Mouse (Mus musculus) ES-E14 (cell line): ENCODE data around the gene Actl10. TPM values are rescaled to one million over a fixed set of nuclear protein-coding genes. Genes with fewer than 3 reads are reported as not detected.

ENCODE experiments used
- DNase-seq: peaks from one replicate; pipeline ENCODE4 v3.0.0-alpha.2; 2013; ENCODE audit warnings: low read depth, low spot score
- H3K27ac ChIP-seq: 2 replicates; pipeline ENCODE4 v1.5.1; 2012; ENCODE audit warnings: low read depth, mild to moderate bottlenecking, low read length, moderate library complexity, mixed read lengths; ENCODE audit not compliant: poor library complexity, insufficient read depth, severe bottlenecking
- H3K36me3 ChIP-seq: 2 replicates; pipeline ENCODE4 v1.6.1; 2012; ENCODE audit warnings: mild to moderate bottlenecking, low read length, moderate library complexity, mixed read lengths; ENCODE audit not compliant: control insufficient read depth, poor library complexity, insufficient read depth, severe bottlenecking
- H3K4me1 ChIP-seq, 2 experiments: fragments of 150-350 bp in 1 of 2; sonication (generic) in 1 of 2; 2 replicates each; pipeline ENCODE4 v1.6.1; 2012; ENCODE audit warnings: low read length in 2 of 2, mild to moderate bottlenecking in 1 of 2, mixed read lengths in 1 of 2; ENCODE audit not compliant: control insufficient read depth in 2 of 2, insufficient read depth in 2 of 2, poor library complexity in 1 of 2
- H3K4me3 ChIP-seq, 2 experiments: fragments of 150-350 bp in 1 of 2; sonication (generic) in 1 of 2; 2 replicates each; pipeline ENCODE4 v1.5.1; 2012; ENCODE audit warnings: low read length in 2 of 2, low read depth in 1 of 2, mild to moderate bottlenecking in 1 of 2, mixed read lengths in 1 of 2; ENCODE audit not compliant: insufficient read depth in 1 of 2, poor library complexity in 1 of 2, severe bottlenecking in 1 of 2
- H3K9ac ChIP-seq: 2 replicates; pipeline ENCODE4 v1.6.1; 2012; ENCODE audit warnings: low read depth, mild to moderate bottlenecking, low read length, mixed read lengths; ENCODE audit not compliant: poor library complexity, insufficient read depth, severe bottlenecking
- H3K9me3 ChIP-seq: fragments of 150-350 bp; sonication (generic); 2 replicates; pipeline ENCODE4 v1.6.1; 2012; ENCODE audit warnings: low read depth, mild to moderate bottlenecking, low read length; ENCODE audit not compliant: control insufficient read depth, insufficient read depth
- CHD2 ChIP-seq: IDR thresholded peaks from 2 replicates; pipeline ENCODE4 v1.6.1; 2014; ENCODE audit warnings: mild to moderate bottlenecking, low read depth, low read length, inconsistent platforms
- HCFC1 ChIP-seq: IDR thresholded peaks from 2 replicates; pipeline ENCODE4 v1.6.1; 2012; ENCODE audit warnings: low read length, inconsistent platforms, borderline replicate concordance; ENCODE audit not compliant: insufficient read depth
- MAFK ChIP-seq: IDR thresholded peaks from 2 replicates; pipeline ENCODE4 v1.6.1; 2014; ENCODE audit warnings: mild to moderate bottlenecking, low read depth, low read length, inconsistent platforms; ENCODE audit not compliant: insufficient read depth
- ZC3H11A ChIP-seq: IDR thresholded peaks from 2 replicates; pipeline ENCODE4 v1.6.1; 2012; ENCODE audit warnings: low read depth, mild to moderate bottlenecking, inconsistent platforms, low read length, borderline replicate concordance
- ZNF384 ChIP-seq: IDR thresholded peaks from 2 replicates; pipeline ENCODE4 v1.6.1; 2012; ENCODE audit warnings: low read depth, low read length, inconsistent platforms
- in situ Hi-C, 2 experiments: fragments of 600-800 bp; cut with MboI; formaldehyde crosslinking; loops; one replicate each; pipeline ENCODE4 v1.15.1; 2025; ENCODE audit warnings: low sequenced_read_pairs in 2 of 2, inconsistent platforms in 1 of 2; ENCODE audit not compliant: unreplicated experiment in 2 of 2
- total RNA-seq: library from RNA; depleted of rRNA; stranded (reverse); fragments of 300-350 nt; gene quantifications from 2 replicates; pipeline ENCODE4 v1.2.3, GENCODE M21; 2012

Gene Actl10
- total RNA-seq, 1 experiment, result 0.45 TPM

DNA sequence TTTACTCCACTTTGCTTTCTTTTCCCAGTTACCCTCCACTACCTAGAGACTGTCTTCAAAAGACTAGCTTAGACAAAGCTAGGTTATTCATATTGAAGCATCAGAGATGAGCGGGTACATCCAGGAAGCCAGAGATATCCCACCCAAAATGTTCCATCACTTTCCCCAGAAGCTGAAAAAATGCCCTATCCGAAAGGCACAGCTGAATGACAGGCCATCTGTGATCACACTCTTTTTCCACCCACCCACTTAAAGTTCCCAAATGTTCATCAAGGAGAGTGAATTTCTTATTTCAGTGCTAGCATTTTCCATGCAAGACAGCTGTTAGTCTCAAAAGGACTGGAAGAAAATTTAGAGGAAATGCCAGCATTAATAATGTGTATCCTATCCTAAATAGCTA is 26.3 kb upstream of the Actl10 start:
- in situ Hi-C loops, result no loop called here
- no peak for TF ChIP-seq HCFC1
- TF ChIP-seq ZC3H11A, result no peak
- TF ChIP-seq ZNF384, result no peak
- no peak for TF ChIP-seq CHD2
- no peak for TF ChIP-seq MAFK
- no peak overlapping the region for H3K9ac ChIP-seq
- no peaks in the 10 kb centered on the region for H3K9me3 ChIP-seq
- H3K4me3 ChIP-seq, result no peak overlapping the region
- no peak for DNase-seq
- H3K36me3 ChIP-seq, result peaks cover 19% of the 10 kb centered on the region
- no peak overlapping the region for H3K27ac ChIP-seq
- peaks cover 0 to under 1% of the 10 kb centered on the region in 2 experiments; a peak in 1 of 4 replicates for H3K4me1 ChIP-seq

DNA sequence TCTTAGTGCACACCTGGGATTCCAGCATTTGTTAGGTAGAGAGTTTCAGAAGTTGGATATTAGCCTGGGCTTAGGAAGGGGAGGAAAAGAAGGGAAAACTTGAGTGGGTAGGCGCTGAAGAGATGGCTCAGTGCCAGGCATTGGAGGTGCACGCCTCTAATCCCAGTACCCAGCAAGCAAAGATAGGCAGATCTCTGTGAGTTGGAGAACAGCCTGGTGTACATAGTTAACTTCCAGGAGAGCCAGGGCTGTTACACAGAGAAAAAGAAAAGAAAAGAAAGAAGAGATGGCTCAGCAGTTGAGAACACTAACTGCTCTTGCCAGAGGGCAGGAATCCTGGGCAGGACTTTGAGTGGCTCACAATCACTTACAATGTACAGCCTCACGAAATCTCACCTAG is 25.0 kb upstream of the Actl10 start:
- peaks cover 23% of the 10 kb centered on the region for H3K36me3 ChIP-seq
- DNase-seq, result no peak

DNA sequence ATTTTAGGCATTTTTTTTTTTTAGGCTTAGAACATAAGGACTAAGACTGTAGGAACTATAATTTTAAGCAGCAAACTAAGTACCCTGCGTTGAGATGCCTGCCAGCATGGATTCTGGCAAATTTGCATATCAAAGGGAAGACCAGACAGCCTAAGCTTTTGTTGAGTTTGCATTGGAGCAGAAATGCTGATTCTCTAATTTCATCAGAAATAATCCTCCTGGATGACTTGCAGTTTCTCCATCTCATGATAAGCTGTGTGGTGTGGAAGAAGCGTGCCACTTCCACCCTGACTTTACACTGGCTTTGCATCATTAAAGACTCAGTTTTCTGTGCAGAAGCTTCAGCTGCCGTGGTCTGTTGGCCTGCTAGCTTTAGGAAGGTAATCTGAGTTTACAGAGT is 18.7 kb upstream of the Actl10 start:
- TF ChIP-seq HCFC1 (no peak), CHD2 (no peak), MAFK (0 out of 2 replicates have a peak, but pooled peaks have one; percentile 65)
- in situ Hi-C loops, result no loop called here
- Histone ChIP-seq H3K4me1 (peaks cover 2 to 4% of the 10 kb centered on the region in 2 experiments; a peak in 2 of 4 replicates), H3K27ac (peak overlapping the region; percentile 61; the same call in 1 of the 2 replicates), H3K9ac (no peak overlapping the region), H3K9me3 (no peaks in the 10 kb centered on the region), H3K4me3 (no peak overlapping the region), H3K36me3 (peaks cover 40% of the 10 kb centered on the region)
- no peak for DNase-seq

More for the DNA sequence above, 25.0 kb upstream of the Actl10 start:
- Histone ChIP-seq H3K4me1 (peaks cover 0 to 2% of the 10 kb centered on the region in 2 experiments; a peak in 1 of 4 replicates), H3K9me3 (no peaks in the 10 kb centered on the region), H3K9ac (no peak overlapping the region), H3K27ac (no peak overlapping the region), H3K4me3 (no peak overlapping the region)
- in situ Hi-C loops, result no loop called here
- TF ChIP-seq MAFK (no peak), CHD2 (no peak)

DNA sequence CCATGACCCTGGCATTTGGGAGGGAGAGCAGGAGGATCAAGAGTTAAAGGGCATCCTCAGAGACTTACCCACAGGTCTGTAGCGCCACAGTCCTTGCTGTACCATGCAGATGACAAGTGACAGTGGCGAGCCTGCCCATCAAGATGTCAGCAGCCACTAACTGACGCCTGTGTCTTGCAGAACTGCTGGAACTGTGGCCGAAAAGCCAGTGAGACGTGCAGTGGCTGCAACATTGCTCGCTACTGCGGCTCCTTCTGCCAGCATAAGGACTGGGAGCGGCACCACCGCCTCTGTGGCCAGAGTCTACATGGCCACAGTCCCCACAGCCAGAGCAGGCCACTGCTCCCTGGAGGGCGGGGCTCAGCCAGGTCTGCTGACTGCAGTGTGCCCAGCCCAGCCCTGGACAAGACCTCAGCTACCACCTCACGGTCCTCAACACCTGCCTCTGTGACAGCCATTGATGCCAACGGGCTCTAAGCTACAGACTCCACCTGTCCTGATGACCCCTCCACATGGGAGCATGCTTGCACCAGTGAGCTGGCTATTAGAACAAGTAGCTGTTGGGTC is 16.8 kb upstream of the Actl10 start:
- Histone ChIP-seq H3K4me1 (peaks cover 2 to 6% of the 10 kb centered on the region in 2 experiments; a peak in 2 of 4 replicates), H3K27ac (no peak overlapping the region), H3K4me3 (no peak overlapping the region), H3K36me3 (peaks cover 44% of the 10 kb centered on the region), H3K9ac (no peak overlapping the region), H3K9me3 (no peaks in the 10 kb centered on the region)
- DNase-seq, result no peak
- TF ChIP-seq MAFK (no peak), CHD2 (no peak), HCFC1 (no peak), ZNF384 (no peak), ZC3H11A (no peak)
- in situ Hi-C loops, result no loop called here

DNA sequence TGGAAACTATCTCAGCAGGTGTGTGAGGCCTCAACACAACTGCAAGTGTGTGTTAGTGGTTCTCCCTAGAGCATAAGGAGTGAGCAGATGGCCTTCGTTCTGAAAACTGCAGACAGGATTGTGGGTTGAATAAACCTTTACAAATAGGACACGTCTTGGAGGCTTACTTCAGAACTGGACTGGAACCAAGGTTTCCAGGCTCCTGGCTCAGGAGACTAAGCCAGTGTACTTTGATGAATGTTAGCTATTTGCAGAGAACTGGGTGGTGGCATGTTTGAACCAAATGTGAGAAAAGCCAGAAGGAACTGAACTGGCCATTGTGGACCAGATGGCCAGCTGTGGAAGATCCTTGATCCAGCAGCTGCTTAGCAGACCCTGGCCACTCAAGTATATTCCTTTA is 13.3 kb upstream of the Actl10 start:
- no peak for DNase-seq
- TF ChIP-seq HCFC1 (no peak), ZC3H11A (no peak), ZNF384 (no peak), MAFK (no peak), CHD2 (no peak)
- Histone ChIP-seq H3K36me3 (peaks cover 35% of the 10 kb centered on the region), H3K27ac (no peak overlapping the region), H3K4me3 (no peak overlapping the region), H3K9ac (no peak overlapping the region), H3K4me1 (peaks cover 0 to 2% of the 10 kb centered on the region in 2 experiments; a peak in 1 of 4 replicates), H3K9me3 (no peaks in the 10 kb centered on the region)
- in situ Hi-C loops, result no loop called here
